Comparison of ENCODE assay signal across 15 mouse cellular contexts in the genomic region with DNA sequence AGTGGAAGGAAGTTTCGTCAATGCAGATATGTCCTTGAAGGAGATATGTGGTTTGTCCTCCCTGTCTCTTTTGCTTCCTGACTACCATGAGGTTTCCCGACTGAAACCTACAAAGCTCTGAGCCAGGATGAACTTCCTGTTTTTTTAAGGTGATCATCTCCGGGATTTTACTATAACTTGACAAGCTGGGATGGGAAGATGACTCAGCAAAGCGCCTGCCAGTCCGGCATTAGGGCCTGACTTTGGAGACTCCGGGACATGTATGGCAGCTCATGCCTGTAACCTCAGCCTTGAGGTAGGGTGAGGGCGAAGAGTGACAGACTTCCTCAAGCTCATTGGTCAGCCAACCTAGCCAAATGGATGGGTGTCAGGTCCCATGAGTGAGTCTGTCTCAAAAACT.
"Had no signal": no experiment of that assay in that cellular context is flagged by ENCODE, and none has a peak within 500 bp of the region (broad histone marks: within the 10 kb centered on the region; RNA-seq: fewer than 3 reads in every experiment).

No protein-coding gene starts in this region.

- H3K36me3 ChIP-seq: limb, embryonic 12.5 days; liver, embryonic 13.5 days; lung, embryonic 15.5 days; midbrain, embryonic 15.5 days; neural tube, embryonic 13.5 days had no signal

- H3K9ac ChIP-seq: limb, embryonic 12.5 days; liver, embryonic 13.5 days; liver, postnatal 0 days; lung, embryonic 15.5 days; midbrain, embryonic 15.5 days; neural tube, embryonic 13.5 days had no signal

- ATAC-seq: liver, postnatal 0 days; midbrain, embryonic 15.5 days had no signal

- H3K27me3 ChIP-seq: limb, embryonic 12.5 days; liver, embryonic 13.5 days; lung, embryonic 15.5 days; midbrain, embryonic 15.5 days; neural tube, embryonic 13.5 days had no signal

- H3K9me3 ChIP-seq: limb, embryonic 12.5 days; liver, embryonic 13.5 days; lung, embryonic 15.5 days; midbrain, embryonic 15.5 days; neural tube, embryonic 13.5 days had no signal

- H3K27ac ChIP-seq: layer of hippocampus, adult 2 months; limb, embryonic 12.5 days; liver, embryonic 13.5 days; lung, embryonic 15.5 days; macrophage; midbrain, embryonic 15.5 days; neural tube, embryonic 13.5 days had no signal

- H3K4me1 ChIP-seq: limb, embryonic 12.5 days; lung, embryonic 15.5 days; midbrain, embryonic 15.5 days; neural tube, embryonic 13.5 days had no signal

- H3K4me2 ChIP-seq: limb, embryonic 12.5 days; liver, embryonic 13.5 days; lung, embryonic 15.5 days; midbrain, embryonic 11.5 days; midbrain, embryonic 15.5 days; neural tube, embryonic 13.5 days had no signal

- DNase-seq: kidney, postnatal 10 days; kidney, postnatal 4 days; liver; liver, embryonic 13.5 days; liver, postnatal 0 days; lung, postnatal 14 days; retina, postnatal 1 day; right cerebral cortex, postnatal 25 days had no signal

- H3K4me3 ChIP-seq: layer of hippocampus, adult 2 months; limb, embryonic 12.5 days; liver, embryonic 13.5 days; lung, embryonic 15.5 days; midbrain, embryonic 15.5 days; neural tube, embryonic 13.5 days had no signal
